Mouse (Mus musculus) thymus, postnatal 25 days (tissue): ENCODE data around the gene Olfr477.
"Not testable (repeated sequence)": the region's sequence is repeated elsewhere in the genome, so short reads cannot be mapped to it uniquely, and the experiment has no call there.

ENCODE experiments used
- DNase-seq: peaks from one replicate; pipeline ENCODE4 v3.0.0; 2022

Gene Olfr477

GRCm38 (mm10) chr7:107986393-107986792 lies at the start of gene Olfr477:
Gene Olfr477 (plus strand): TSS chr7:107986693.
- DNase-seq, result no peak

- not testable (repeated sequence) for DNase-seq
These were observed 34.0 kb upstream of the Olfr477 start for GRCm38 (mm10) chr7:107952539-107952938.

- DNase-seq, result no peak
These were observed 32.1 kb upstream of the Olfr477 start, which contains the start of gene Olfr474 for GRCm38 (mm10) chr7:107954343-107954742. Gene Olfr474 (plus strand): TSS chr7:107954643.

GRCm38 (mm10) chr7:107964503-107964902 lies 22.0 kb upstream of the Olfr477 start, which contains the start of gene Olfr476:
Gene Olfr476 (plus strand): TSS chr7:107964803.
- DNase-seq, result no peak

- DNase-seq, result not testable (repeated sequence)
These were observed 27.8 kb downstream of the Olfr477 start for GRCm38 (mm10) chr7:108014256-108014655.

GRCm38 (mm10) chr7:108033889-108034288 lies 47.4 kb downstream of the Olfr477 start, which contains the start of gene Olfr478:
Gene Olfr478 (minus strand): TSS chr7:108033989.
- DNase-seq, result no peak
